Mouse (Mus musculus) limb, embryonic 15.5 days (tissue): ENCODE results near the gene Ptprg. TPM values are rescaled to one million over a fixed set of nuclear protein-coding genes. Genes with fewer than 3 reads are reported as not detected.
A peak's percentile ranks its signal among the peaks of the same experiment; 100 is the strongest.

ENCODE experiments used
- ATAC-seq: fragments of 200-750 bp; cut with Nextera tagmentation; 2 replicates; pipeline ENCODE4 v1.8.0; 2017; ENCODE audit warnings: low read depth, moderate TSS enrichment; ENCODE audit not compliant: insufficient number of reproducible peaks, low FRiP score, low TSS enrichment
- H3K27ac ChIP-seq: fragments of 300-500 bp; sonication (generic); 2 replicates; pipeline ENCODE4 v1.5.1; 2015; ENCODE audit warnings: moderate library complexity, mild to moderate bottlenecking, inconsistent platforms
- H3K27me3 ChIP-seq: fragments of 300-500 bp; sonication (generic); 2 replicates; pipeline ENCODE4 v1.6.1; 2015; ENCODE audit warnings: inconsistent platforms
- H3K36me3 ChIP-seq: fragments of 300-500 bp; sonication (generic); 2 replicates; pipeline ENCODE4 v1.6.1; 2015; ENCODE audit warnings: inconsistent platforms
- H3K4me1 ChIP-seq: fragments of 300-500 bp; sonication (generic); 2 replicates; pipeline ENCODE4 v1.6.1; 2015; ENCODE audit warnings: inconsistent platforms
- H3K4me2 ChIP-seq: fragments of 300-500 bp; sonication (generic); 2 replicates; pipeline ENCODE4 v1.6.1; 2015; ENCODE audit warnings: mild to moderate bottlenecking, inconsistent platforms
- H3K4me3 ChIP-seq: fragments of 300-500 bp; sonication (generic); 2 replicates; pipeline ENCODE4 v1.5.1; 2015; ENCODE audit warnings: mild to moderate bottlenecking, inconsistent platforms
- H3K9ac ChIP-seq: fragments of 300-500 bp; sonication (generic); 2 replicates; pipeline ENCODE4 v1.6.1; 2015; ENCODE audit warnings: inconsistent platforms
- H3K9me3 ChIP-seq: fragments of 300-500 bp; sonication (generic); 2 replicates; pipeline ENCODE4 v1.6.1; 2016; ENCODE audit warnings: inconsistent platforms
- WGBS: fragments of 180-500 bp; shearing (Covaris S2); methylation state at CpG from one replicate; pipeline ENCODE4 v1.1.7; 2015; 5-methylcytosine and 5-hydroxymethylcytosine counted together
- polyA plus RNA-seq: library from polyadenylated mRNA; unstranded; fragments of >200 nt; fragmentation: Nextera tagmentation; extraction: Ambion mirVana; gene quantifications from 2 replicates; pipeline ENCODE4 v1.2.1, GENCODE M21; 2015

Ptprg gene
- polyA plus RNA-seq, 1 experiment from 2014 or later = 27.3 TPM

GRCm38 (mm10) chr14:11554306-11555041 is 1.1 kb downstream of the Ptprg start:
- peaks cover 28% of the 10 kb centered on the region for H3K4me1 ChIP-seq
- H3K27me3 ChIP-seq = no peaks in the 10 kb centered on the region
- no peaks in the 10 kb centered on the region for H3K9me3 ChIP-seq
- H3K9ac ChIP-seq = peak overlapping the region; percentile 90
- peak overlapping the region; percentile 91 for H3K4me2 ChIP-seq
- H3K36me3 ChIP-seq = no peaks in the 10 kb centered on the region
- WGBS = under 1% methylated on average over 46 of the region's 46 CpGs
- H3K27ac ChIP-seq = peak overlapping the region; percentile 99
- peak; percentile 37 for ATAC-seq
- H3K4me3 ChIP-seq = peak overlapping the region; percentile 87

GRCm38 (mm10) chr14:11555061-11555501 is 1.7 kb downstream of the Ptprg start:
- H3K4me1 ChIP-seq = peaks cover 30% of the 10 kb centered on the region
- H3K9ac ChIP-seq = peak overlapping the region; percentile 90
- H3K4me2 ChIP-seq = peak overlapping the region; percentile 91
- H3K27me3 ChIP-seq = no peaks in the 10 kb centered on the region
- WGBS = 0% methylated on average over 17 of the region's 17 CpGs
- no peaks in the 10 kb centered on the region for H3K36me3 ChIP-seq
- no peaks in the 10 kb centered on the region for H3K9me3 ChIP-seq
- no peak for ATAC-seq
- peak overlapping the region; percentile 99 for H3K27ac ChIP-seq
- peak overlapping the region; percentile 87 for H3K4me3 ChIP-seq

GRCm38 (mm10) chr14:11555521-11556355 is 2.4 kb downstream of the Ptprg start:
- peak overlapping the region; percentile 91 for H3K4me2 ChIP-seq
- no peaks in the 10 kb centered on the region for H3K27me3 ChIP-seq
- no peaks in the 10 kb centered on the region for H3K36me3 ChIP-seq
- peaks cover 30% of the 10 kb centered on the region for H3K4me1 ChIP-seq
- ATAC-seq = no peak
- H3K4me3 ChIP-seq = peak overlapping the region; percentile 87
- peak overlapping the region; percentile 90 for H3K9ac ChIP-seq
- H3K9me3 ChIP-seq = no peaks in the 10 kb centered on the region
- H3K27ac ChIP-seq = peak overlapping the region; percentile 99
- WGBS = under 1% methylated on average over 35 of the region's 35 CpGs

- H3K4me1 ChIP-seq = peaks cover 30% of the 10 kb centered on the region
- H3K4me2 ChIP-seq = peak overlapping the region; percentile 91
- H3K36me3 ChIP-seq = no peaks in the 10 kb centered on the region
- ATAC-seq = no peak
- no peaks in the 10 kb centered on the region for H3K9me3 ChIP-seq
- no peak overlapping the region for H3K27ac ChIP-seq
- no peak overlapping the region for H3K9ac ChIP-seq
- 2% methylated on average over 26 of the region's 26 CpGs for WGBS
- peak overlapping the region; percentile 87 for H3K4me3 ChIP-seq
- H3K27me3 ChIP-seq = no peaks in the 10 kb centered on the region
These were observed 3.2 kb downstream of the Ptprg start for GRCm38 (mm10) chr14:11556356-11557130.

GRCm38 (mm10) chr14:11558496-11558895 is 5.2 kb downstream of the Ptprg start:
- ATAC-seq = no peak
- Histone ChIP-seq H3K4me3 (no peak overlapping the region), H3K9me3 (no peaks in the 10 kb centered on the region), H3K27me3 (no peaks in the 10 kb centered on the region), H3K36me3 (no peaks in the 10 kb centered on the region), H3K9ac (no peak overlapping the region), H3K27ac (no peak overlapping the region), H3K4me1 (peaks cover 23% of the 10 kb centered on the region), H3K4me2 (no peak overlapping the region)

GRCm38 (mm10) chr14:11560641-11561232 is 7.4 kb downstream of the Ptprg start:
- no peaks in the 10 kb centered on the region for H3K36me3 ChIP-seq

GRCm38 (mm10) chr14:11561397-11561796 is 8.1 kb downstream of the Ptprg start:
- Histone ChIP-seq H3K36me3 (no peaks in the 10 kb centered on the region), H3K4me3 (no peak overlapping the region), H3K9ac (no peak overlapping the region), H3K4me2 (no peak overlapping the region), H3K27ac (no peak overlapping the region), H3K27me3 (no peaks in the 10 kb centered on the region), H3K9me3 (no peaks in the 10 kb centered on the region), H3K4me1 (peaks cover 10% of the 10 kb centered on the region)
- ATAC-seq = no peak
- WGBS = 74% methylated on average over 4 of the region's 4 CpGs

More at GRCm38 (mm10) chr14:11560641-11561232, 7.4 kb downstream of the Ptprg start:
- no peak for ATAC-seq
- Histone ChIP-seq H3K27me3 (no peaks in the 10 kb centered on the region), H3K9me3 (no peaks in the 10 kb centered on the region), H3K27ac (no peak overlapping the region), H3K4me3 (no peak overlapping the region), H3K4me2 (no peak overlapping the region), H3K4me1 (peaks cover 16% of the 10 kb centered on the region), H3K9ac (no peak overlapping the region)
- WGBS = 53% methylated on average over 8 of the region's 8 CpGs

GRCm38 (mm10) chr14:11562870-11563269 is 9.5 kb downstream of the Ptprg start:
- Histone ChIP-seq H3K9ac (no peak overlapping the region), H3K9me3 (no peaks in the 10 kb centered on the region), H3K27ac (no peak overlapping the region), H3K4me2 (no peak overlapping the region), H3K27me3 (no peaks in the 10 kb centered on the region), H3K4me1 (0 out of 2 replicates have a peak, but pooled peaks cover 2% of the 10 kb centered on the region), H3K4me3 (no peak overlapping the region), H3K36me3 (no peaks in the 10 kb centered on the region)
- 84% methylated on average over 2 of the region's 2 CpGs for WGBS
- no peak for ATAC-seq

- no peak for ATAC-seq
- H3K9ac ChIP-seq = no peak overlapping the region
- WGBS = 94% methylated on average over 5 of the region's 5 CpGs
These were observed 10.3 kb downstream of the Ptprg start for GRCm38 (mm10) chr14:11563656-11564055.

GRCm38 (mm10) chr14:11564456-11564855 is 11.1 kb downstream of the Ptprg start:
- no peaks in the 10 kb centered on the region for H3K9me3 ChIP-seq
- no peak for ATAC-seq
- no peak overlapping the region for H3K4me3 ChIP-seq
- H3K36me3 ChIP-seq = no peaks in the 10 kb centered on the region
- H3K4me1 ChIP-seq = 0 out of 2 replicates have a peak, but pooled peaks cover 2% of the 10 kb centered on the region
- no peak overlapping the region for H3K9ac ChIP-seq
- H3K4me2 ChIP-seq = no peak overlapping the region
- no peaks in the 10 kb centered on the region for H3K27me3 ChIP-seq
- 68% methylated on average over 3 of the region's 3 CpGs for WGBS
- H3K27ac ChIP-seq = no peak overlapping the region

More at GRCm38 (mm10) chr14:11563656-11564055, 10.3 kb downstream of the Ptprg start:
- Histone ChIP-seq H3K27me3 (no peaks in the 10 kb centered on the region), H3K9me3 (no peaks in the 10 kb centered on the region), H3K4me2 (no peak overlapping the region), H3K36me3 (no peaks in the 10 kb centered on the region), H3K4me1 (0 out of 2 replicates have a peak, but pooled peaks cover 2% of the 10 kb centered on the region), H3K27ac (no peak overlapping the region), H3K4me3 (no peak overlapping the region)

GRCm38 (mm10) chr14:11565283-11565682 is 12.0 kb downstream of the Ptprg start:
- Histone ChIP-seq H3K9ac (no peak overlapping the region), H3K4me2 (no peak overlapping the region), H3K36me3 (no peaks in the 10 kb centered on the region), H3K27ac (no peak overlapping the region), H3K27me3 (no peaks in the 10 kb centered on the region), H3K9me3 (no peaks in the 10 kb centered on the region), H3K4me1 (no peaks in the 10 kb centered on the region), H3K4me3 (no peak overlapping the region)
- WGBS = 94% methylated on average over 3 of the region's 3 CpGs
- no peak for ATAC-seq
